Mouse (Mus musculus): ENCODE measurements around the gene Lats1. TPM values are rescaled to one million over a fixed set of nuclear protein-coding genes. Genes with fewer than 3 reads are reported as not detected.

The Lats1 gene
- total and polyA plus RNA-seq, 3 experiments, result 5.5 to 11.5 (median 10.8) TPM

- no peak for TF ChIP-seq CTCF (IDR thresholded peaks at IDR 0.05)
- no peak for TF ChIP-seq EP300 (IDR thresholded peaks at IDR 0.05; ENCODE audit: insufficient read depth, low read depth, low read length)
- no peak for TF ChIP-seq POLR2A (IDR thresholded peaks at IDR 0.05; ENCODE audit: insufficient read depth, low read depth, low read length)
- Histone ChIP-seq H3K36me3 (ENCODE audit: control insufficient read depth, insufficient read depth, low read length) (no peaks in the 10 kb centered on the region; the same call in 1 of the 2 replicates), H3K4me3 (no peak overlapping the region), H3K9ac (ENCODE audit: low read depth, low read length) (no peak overlapping the region), H3K79me2 (replicated peaks; ENCODE audit: control insufficient read depth, insufficient read depth, low read length) (no peaks in the 10 kb centered on the region), H3K27me3 (ENCODE audit: control insufficient read depth, insufficient read depth, low read length) (no peaks in the 10 kb centered on the region), H3K27ac (no peak overlapping the region), H3K4me1 (ENCODE audit: control insufficient read depth, insufficient read depth, low read length) (no peaks in the 10 kb centered on the region)
- no peak for DNase-seq
- WGBS, result 60% methylated on average over 2 of the region's 2 CpGs
- intact Hi-C loops (cut with DNase I), result no loop called here
Observed at GRCm38 (mm10) chr10:7757544-7757943, 76.5 kb downstream of the Lats1 start.

Other genes with a start within 250 kb of the Lats1 start
- gene Ulbp1, start 207.6 kb upstream of the Lats1 start, total RNA-seq (2021), result 1 to 10 TPM; 2.3 to 2.6 TPM
- gene Ulbp1, start 207.6 kb upstream of the Lats1 start, polyA plus RNA-seq (2012; rRNA removed), result 0.64 and 1.00 TPM in 2 replicates
- 1 to 10 TPM; 2.2 to 3.0 TPM for gene Lrp11, start 91.4 kb upstream of the Lats1 start, total RNA-seq (2021)
- 3.0 and 4.2 TPM in 2 replicates for gene Lrp11, start 91.4 kb upstream of the Lats1 start, polyA plus RNA-seq (2012; rRNA removed)
- gene Nup43, start 13.7 kb upstream of the Lats1 start, total RNA-seq (2021), result 1 to 10 TPM; 4.6 to 6.3 TPM
- 4.9 and 6.7 TPM in 2 replicates for gene Nup43, start 13.7 kb upstream of the Lats1 start, polyA plus RNA-seq (2012; rRNA removed)
- 100 to 1,000 TPM in 1 of 2 experiments, 10 to 100 TPM in 1; 92.5 to 101 TPM for gene Pcmt1, start 78 bp upstream of the Lats1 start, total RNA-seq (2021)
- 35.3 and 61.6 TPM in 2 replicates for gene Pcmt1, start 78 bp upstream of the Lats1 start, polyA plus RNA-seq (2012; rRNA removed)
- 10 to 100 TPM; 11.9 to 14.2 TPM for gene Katna1, start 44.8 kb downstream of the Lats1 start, total RNA-seq (2021)
- 3.7 and 4.4 TPM in 2 replicates for gene Katna1, start 44.8 kb downstream of the Lats1 start, polyA plus RNA-seq (2012; rRNA removed)
- 100 to 1,000 TPM in 1 of 2 experiments, 10 to 100 TPM in 1; 94.5 to 123 TPM for gene Ginm1, start 111.6 kb downstream of the Lats1 start, total RNA-seq (2021)
- 39.6 and 65.7 TPM in 2 replicates for gene Ginm1, start 111.6 kb downstream of the Lats1 start, polyA plus RNA-seq (2012; rRNA removed)
- 10 to 100 TPM; 14.8 to 15.3 TPM for gene Ppil4, start 111.7 kb downstream of the Lats1 start, total RNA-seq (2021)
- 5.3 and 7.2 TPM in 2 replicates for gene Ppil4, start 111.7 kb downstream of the Lats1 start, polyA plus RNA-seq (2012; rRNA removed)
- under 1 TPM; 0.21 to 0.32 TPM for gene Zc3h12d, start 151.3 kb downstream of the Lats1 start, total RNA-seq (2021)
- gene Zc3h12d, start 151.3 kb downstream of the Lats1 start, polyA plus RNA-seq (2012; rRNA removed), result 0.35 and 0.50 TPM in 2 replicates

Data from heart, adult 2 months (tissue).